Comparison of ENCODE assay signal across 11 mouse cellular contexts in genomic region chr14:108909336-108909953, GRCm38 (mm10). TPM values are rescaled to one million over a fixed set of nuclear protein-coding genes. Genes with fewer than 3 reads are reported as not detected.
A peak's percentile ranks its signal among the peaks of the same experiment; 100 is the strongest.
DNase-seq lines count a peak whose midpoint lies in the region; ATAC-seq and TF ChIP-seq lines count a peak whose summit lies in the region.
"Had no signal": no experiment of that assay in that cellular context is flagged by ENCODE, and none has a peak within 500 bp of the region (broad histone marks: within the 10 kb centered on the region; RNA-seq: fewer than 3 reads in every experiment).

No protein-coding gene starts in this region.

- no peaks in the 10 kb centered on the region for H3K9me3 ChIP-seq in kidney, embryonic 14.5 days (ENCODE audit: control insufficient read depth, low read length)
- no peaks in the 10 kb centered on the region for H3K9me3 ChIP-seq in forebrain, postnatal 0 days (ENCODE audit: low read length)
- no peaks in the 10 kb centered on the region for H3K9me3 ChIP-seq in midbrain, embryonic 15.5 days
- H3K9me3 ChIP-seq: embryonic facial prominence, embryonic 13.5 days; heart, embryonic 13.5 days; lung, embryonic 15.5 days had no signal

- no peak overlapping the region for H3K4me3 ChIP-seq in kidney, embryonic 14.5 days (ENCODE audit: low read length)
- peak overlapping the region; percentile 68 for H3K4me3 ChIP-seq in forebrain, postnatal 0 days (ENCODE audit: low read depth, low read length)
- peak overlapping the region; percentile 74 for H3K4me3 ChIP-seq in midbrain, embryonic 15.5 days
- H3K4me3 ChIP-seq: embryonic facial prominence, embryonic 13.5 days; heart, embryonic 13.5 days; lung, embryonic 15.5 days had no signal

- peaks cover 22% of the 10 kb centered on the region for H3K27me3 ChIP-seq in kidney, embryonic 14.5 days (ENCODE audit: control insufficient read depth, insufficient read depth, low read length)
- H3K27me3 ChIP-seq in forebrain, postnatal 0 days (ENCODE audit: insufficient read depth, low read length) = no peaks in the 10 kb centered on the region
- H3K27me3 ChIP-seq in midbrain, embryonic 15.5 days (replicated peaks) = no peaks in the 10 kb centered on the region

- DNase-seq in kidney, adult 8-10 months = no peak
- peak; percentile 24 to 28 for DNase-seq in cerebellum, postnatal 14 days
- DNase-seq in forebrain, postnatal 0 days = peak; percentile 20
- no peak for DNase-seq in left cerebral cortex, postnatal 36 days (ENCODE audit: low spot score in 2 of 2)
- no peak for DNase-seq in ovary, adult 18-20 months (ENCODE audit: low spot score)
- no peak for DNase-seq in left cerebral cortex, postnatal 4 days

- TF ChIP-seq CTCF in forebrain, postnatal 0 days (IDR thresholded peaks at IDR 0.05; ENCODE audit: low read depth) = peak; percentile 29; the same call in 1 of the 2 replicates

- no peak overlapping the region for H3K9ac ChIP-seq in kidney, embryonic 14.5 days (ENCODE audit: low read depth, low read length)
- peak overlapping the region; percentile 35 for H3K9ac ChIP-seq in forebrain, postnatal 0 days
- H3K9ac ChIP-seq in midbrain, embryonic 15.5 days = peak overlapping the region; percentile 42
- H3K9ac ChIP-seq: embryonic facial prominence, embryonic 13.5 days; heart, embryonic 13.5 days; lung, embryonic 15.5 days had no signal

- H3K27ac ChIP-seq in kidney, embryonic 14.5 days (ENCODE audit: low read depth, low read length) = no peak overlapping the region
- no peak overlapping the region for H3K27ac ChIP-seq in forebrain, postnatal 0 days (ENCODE audit: low read depth, low read length)
- H3K27ac ChIP-seq in midbrain, embryonic 15.5 days = peak overlapping the region; percentile 38
- H3K27ac ChIP-seq: embryonic facial prominence, embryonic 13.5 days; heart, embryonic 13.5 days; lung, embryonic 15.5 days had no signal

- no peaks in the 10 kb centered on the region for H3K36me3 ChIP-seq in kidney, embryonic 14.5 days (ENCODE audit: control insufficient read depth, insufficient read depth, low read length)
- H3K36me3 ChIP-seq in forebrain, postnatal 0 days (ENCODE audit: insufficient read depth) = no peaks in the 10 kb centered on the region
- H3K36me3 ChIP-seq in midbrain, embryonic 15.5 days (replicated peaks) = no peaks in the 10 kb centered on the region
- H3K36me3 ChIP-seq: embryonic facial prominence, embryonic 13.5 days; heart, embryonic 13.5 days; lung, embryonic 15.5 days had no signal

- ATAC-seq in kidney, embryonic 14.5 days (ENCODE audit: low FRiP score, low TSS enrichment) = peak; percentile 73; the same call in 1 of the 2 replicates
- ATAC-seq in forebrain, postnatal 0 days = no peak
- peak; percentile 38 for ATAC-seq in midbrain, embryonic 15.5 days (replicated peaks)

- intact Hi-C loops in left cerebral cortex, postnatal 36 days (cut with DNase I) = no loop called here
- intact Hi-C loops in left cerebral cortex, postnatal 4 days (cut with DNase I) = no loop called here

- 0 out of 2 replicates have a peak, but pooled peaks cover 4% of the 10 kb centered on the region for H3K4me1 ChIP-seq in kidney, embryonic 14.5 days (ENCODE audit: control insufficient read depth, insufficient read depth, low read length)
- H3K4me1 ChIP-seq in forebrain, postnatal 0 days (ENCODE audit: insufficient read depth) = no peaks in the 10 kb centered on the region
- H3K4me1 ChIP-seq in midbrain, embryonic 15.5 days = peaks cover 20% of the 10 kb centered on the region

- no peak overlapping the region for H3K4me2 ChIP-seq in kidney, embryonic 14.5 days (replicated peaks; ENCODE audit: low read depth, low read length)
- peak overlapping the region; percentile 80 for H3K4me2 ChIP-seq in forebrain, postnatal 0 days (ENCODE audit: low read depth)
- peak overlapping the region; percentile 78 for H3K4me2 ChIP-seq in midbrain, embryonic 15.5 days
- H3K4me2 ChIP-seq: lung, embryonic 15.5 days had no signal

- WGBS in kidney, embryonic 14.5 days = 9% methylated on average over 6 of the region's 6 CpGs
- WGBS in forebrain, postnatal 0 days = 7% methylated on average over 6 of the region's 6 CpGs
- WGBS in midbrain, embryonic 15.5 days = 11% methylated on average over 6 of the region's 6 CpGs

RNA-seq across cellular contexts. Expression of gene Slitrk1, which starts 4.5 kb away (rescaled TPM):
- polyA plus RNA-seq in kidney, embryonic 14.5 days (2014; fragmentation: Nextera tagmentation; extraction: Ambion mirVana) = 0.29 and 0.54 TPM in 2 replicates
- 25.3 and 29.8 TPM in 2 replicates for total RNA-seq in forebrain, postnatal 0 days (2014; rRNA removed)
- polyA plus RNA-seq in forebrain, postnatal 0 days (2015; fragmentation: Nextera tagmentation; extraction: Ambion mirVana) = 16.7 and 21.4 TPM in 2 replicates
- 26.8 and 31.0 TPM in 2 replicates for polyA plus RNA-seq in midbrain, embryonic 15.5 days (2015; fragmentation: Nextera tagmentation; extraction: Ambion mirVana)
- 10 to 100 TPM; 82.3 to 92.0 TPM for total RNA-seq in left cerebral cortex, postnatal 36 days (2021)
- total RNA-seq in left cerebral cortex, postnatal 4 days (2021) = 10 to 100 TPM; 56.6 to 59.6 TPM

Comparison
In these comparisons a context has a peak if more than half of its experiments do, and no peak if none do; other contexts are left out.
1. DNase-seq: peak in cerebellum, postnatal 14 days (2 of 2) and forebrain, postnatal 0 days (single experiment); none in kidney, adult 8-10 months (0 of 2), left cerebral cortex, postnatal 36 days (0 of 2), ovary, adult 18-20 months (single experiment) and left cerebral cortex, postnatal 4 days (single experiment).